Mouse (Mus musculus) cortical plate, adult 2 months (tissue): Measurements from ENCODE around the gene Rxfp1.

ENCODE experiments used
- CTCF ChIP-seq: fragments of 200-500 bp; IDR thresholded peaks from 2 replicates; pipeline ENCODE4 v1.5.1; 2011; ENCODE audit warnings: mild to moderate bottlenecking, control low read depth, low read length; ENCODE audit not compliant: insufficient read depth; ENCODE audit errors: extremely low read depth
- POLR2A ChIP-seq: fragments of 200-500 bp; IDR thresholded peaks from 2 replicates; pipeline ENCODE4 v1.6.1; 2011; ENCODE audit warnings: mild to moderate bottlenecking, low read length, control low read depth; ENCODE audit not compliant: insufficient read depth; ENCODE audit errors: extremely low read depth

- TF ChIP-seq CTCF (no peak), POLR2A (no peak)
These were observed 127.8 kb downstream of the Rxfp1 start for GRCm38 (mm10) chr3:79609886-79610285.
